Mouse (Mus musculus) MN1 (cell line): Measurements from ENCODE around the gene Gm28710.

Source experiments
- DNase-seq: peaks from one replicate; pipeline ENCODE4 v3.0.0-alpha.2; 2016; ENCODE audit warnings: low spot score

Gene Gm28710

GRCm38 (mm10) chr5:16791243-16791860 lies at the start of gene Gm28710:
Gene Gm28710, plus strand, starts transcription at chr5:16791810.
- DNase-seq, result no peak

GRCm38 (mm10) chr5:16777176-16777575 lies 14.4 kb upstream of the Gm28710 start:
- DNase-seq, result no peak

- no peak for DNase-seq
Measured at GRCm38 (mm10) chr5:16778610-16779172, 12.9 kb upstream of the Gm28710 start.

GRCm38 (mm10) chr5:16785627-16786026 lies 6.0 kb upstream of the Gm28710 start:
- DNase-seq, result no peak

GRCm38 (mm10) chr5:16794972-16795371 lies 3.4 kb downstream of the Gm28710 start:
- DNase-seq, result no peak

GRCm38 (mm10) chr5:16802726-16803125 lies 11.1 kb downstream of the Gm28710 start:
- DNase-seq, result no peak

GRCm38 (mm10) chr5:16838991-16839390 lies 47.4 kb downstream of the Gm28710 start:
- no peak for DNase-seq

GRCm38 (mm10) chr5:16869309-16869915 lies 77.8 kb downstream of the Gm28710 start:
- peak; percentile 31 for DNase-seq

GRCm38 (mm10) chr5:16894161-16894560 lies 102.6 kb downstream of the Gm28710 start:
- DNase-seq, result no peak

GRCm38 (mm10) chr5:16919791-16920190 lies 128.2 kb downstream of the Gm28710 start:
- no peak for DNase-seq

- DNase-seq, result no peak
Measured at GRCm38 (mm10) chr5:16922473-16922872, 130.9 kb downstream of the Gm28710 start.
